Mouse (Mus musculus): ENCODE measurements around the gene Lrrtm3. TPM values are rescaled to one million over a fixed set of nuclear protein-coding genes. Genes with fewer than 3 reads are reported as not detected.

The Lrrtm3 gene
- total and polyA plus RNA-seq, 3 experiments, result not detected

- peaks cover 2% of the 10 kb centered on the region for H3K9me3 ChIP-seq (replicated peaks)
- ATAC-seq (ENCODE audit: extremely low read depth, insufficient number of reproducible peaks, low FRiP score, poor library complexity, severe bottlenecking) (no peak), DNase-seq (ENCODE audit: low spot score) (no peak)
- H3K27me3 ChIP-seq (ENCODE audit: insufficient read depth, low read length), result no peaks in the 10 kb centered on the region
- no peaks in the 10 kb centered on the region for H3K4me1 ChIP-seq (ENCODE audit: insufficient read depth, low read depth, low read length)
- H3K36me3 ChIP-seq (replicated peaks), result no peaks in the 10 kb centered on the region
- H3K4me3 ChIP-seq (ENCODE audit: low read depth, low read length), result no peak overlapping the region
- TF ChIP-seq CTCF (IDR thresholded peaks at IDR 0.05; ENCODE audit: low read depth, low read length), result no peak
- no peak for TF ChIP-seq POLR2AphosphoS5 (IDR thresholded peaks at IDR 0.05; ENCODE audit: insufficient replicate concordance, low read depth, low read length)
- TF ChIP-seq GATA1 (IDR thresholded peaks at IDR 0.05; ENCODE audit: borderline replicate concordance, low read length), result no peak
- no peak for TF ChIP-seq TAL1 (conservative IDR thresholded peaks at IDR 0.05; ENCODE audit: low read depth, low read length)
These were observed 181.2 kb downstream of the Lrrtm3 start for GRCm38 (mm10) chr10:63908878-63909277.

GRCm38 (mm10) chr10:63899891-63900290 is 190.2 kb downstream of the Lrrtm3 start:
- H3K4me1 ChIP-seq (ENCODE audit: insufficient read depth, low read depth, low read length), result no peaks in the 10 kb centered on the region
- no peaks in the 10 kb centered on the region for H3K27me3 ChIP-seq (ENCODE audit: insufficient read depth, low read length)
- H3K4me3 ChIP-seq (ENCODE audit: low read depth, low read length), result no peak overlapping the region
- H3K9me3 ChIP-seq (replicated peaks), result 0 out of 2 replicates have a peak, but pooled peaks cover 2% of the 10 kb centered on the region
- H3K36me3 ChIP-seq (replicated peaks), result no peaks in the 10 kb centered on the region
- DNase-seq (ENCODE audit: low spot score) (no peak), ATAC-seq (ENCODE audit: extremely low read depth, insufficient number of reproducible peaks, low FRiP score, poor library complexity, severe bottlenecking) (no peak)
- no peak for TF ChIP-seq POLR2AphosphoS5 (IDR thresholded peaks at IDR 0.05; ENCODE audit: insufficient replicate concordance, low read depth, low read length)
- TF ChIP-seq TAL1 (conservative IDR thresholded peaks at IDR 0.05; ENCODE audit: low read depth, low read length), result no peak

- Histone ChIP-seq H3K4me1 (ENCODE audit: insufficient read depth, low read depth, low read length) (no peaks in the 10 kb centered on the region), H3K36me3 (replicated peaks) (no peaks in the 10 kb centered on the region), H3K27me3 (ENCODE audit: insufficient read depth, low read length) (no peaks in the 10 kb centered on the region), H3K4me3 (ENCODE audit: low read depth, low read length) (no peak overlapping the region), H3K9me3 (replicated peaks) (no peaks in the 10 kb centered on the region)
- ATAC-seq (ENCODE audit: extremely low read depth, insufficient number of reproducible peaks, low FRiP score, poor library complexity, severe bottlenecking) (no peak), DNase-seq (ENCODE audit: low spot score) (no peak)
- TF ChIP-seq GATA2 (IDR thresholded peaks at IDR 0.05; ENCODE audit: borderline replicate concordance, low read depth, low read length) (no peak), CTCF (IDR thresholded peaks at IDR 0.05; ENCODE audit: low read depth, low read length) (no peak), POLR2AphosphoS5 (IDR thresholded peaks at IDR 0.05; ENCODE audit: insufficient replicate concordance, low read depth, low read length) (no peak), GATA1 (IDR thresholded peaks at IDR 0.05; ENCODE audit: borderline replicate concordance, low read length) (no peak), TAL1 (conservative IDR thresholded peaks at IDR 0.05; ENCODE audit: low read depth, low read length) (no peak)
These were observed 195.5 kb downstream of the Lrrtm3 start for GRCm38 (mm10) chr10:63894612-63895011.

- Histone ChIP-seq H3K4me3 (ENCODE audit: low read depth, low read length) (no peak overlapping the region), H3K27me3 (ENCODE audit: insufficient read depth, low read length) (no peaks in the 10 kb centered on the region), H3K36me3 (replicated peaks) (no peaks in the 10 kb centered on the region), H3K4me1 (ENCODE audit: insufficient read depth, low read depth, low read length) (no peaks in the 10 kb centered on the region), H3K9me3 (replicated peaks) (peaks cover 6% of the 10 kb centered on the region)
- DNase-seq (ENCODE audit: low spot score), result no peak
- no peak for ATAC-seq (ENCODE audit: extremely low read depth, insufficient number of reproducible peaks, low FRiP score, poor library complexity, severe bottlenecking)
- TF ChIP-seq GATA2 (IDR thresholded peaks at IDR 0.05; ENCODE audit: borderline replicate concordance, low read depth, low read length) (no peak), CTCF (IDR thresholded peaks at IDR 0.05; ENCODE audit: low read depth, low read length) (no peak), POLR2AphosphoS5 (IDR thresholded peaks at IDR 0.05; ENCODE audit: insufficient replicate concordance, low read depth, low read length) (no peak), TAL1 (conservative IDR thresholded peaks at IDR 0.05; ENCODE audit: low read depth, low read length) (no peak), GATA1 (IDR thresholded peaks at IDR 0.05; ENCODE audit: borderline replicate concordance, low read length) (no peak)
These were observed 203.5 kb downstream of the Lrrtm3 start for GRCm38 (mm10) chr10:63886449-63887088.

GRCm38 (mm10) chr10:63880462-63880903 is 209.6 kb downstream of the Lrrtm3 start:
- DNase-seq (ENCODE audit: low spot score), result no peak
- H3K27me3 ChIP-seq (ENCODE audit: insufficient read depth, low read length), result no peaks in the 10 kb centered on the region
- ATAC-seq (ENCODE audit: extremely low read depth, insufficient number of reproducible peaks, low FRiP score, poor library complexity, severe bottlenecking), result no peak
- H3K4me1 ChIP-seq (ENCODE audit: insufficient read depth, low read depth, low read length), result no peaks in the 10 kb centered on the region
- 0 out of 2 replicates have a peak, but pooled peaks cover 2% of the 10 kb centered on the region for H3K9me3 ChIP-seq (replicated peaks)
- no peaks in the 10 kb centered on the region for H3K36me3 ChIP-seq (replicated peaks)
- H3K4me3 ChIP-seq (ENCODE audit: low read depth, low read length), result no peak overlapping the region
- TF ChIP-seq GATA2 (IDR thresholded peaks at IDR 0.05; ENCODE audit: borderline replicate concordance, low read depth, low read length), result no peak
- no peak for TF ChIP-seq TAL1 (conservative IDR thresholded peaks at IDR 0.05; ENCODE audit: low read depth, low read length)
- TF ChIP-seq CTCF (IDR thresholded peaks at IDR 0.05; ENCODE audit: low read depth, low read length), result no peak
- no peak for TF ChIP-seq GATA1 (IDR thresholded peaks at IDR 0.05; ENCODE audit: borderline replicate concordance, low read length)
- no peak for TF ChIP-seq POLR2AphosphoS5 (IDR thresholded peaks at IDR 0.05; ENCODE audit: insufficient replicate concordance, low read depth, low read length)

Other genes starting within 250 kb of the Lrrtm3 start
- not detected in 2 replicates for gene Gm10118, start 162.8 kb downstream of the Lrrtm3 start, total RNA-seq (2014; fragmentation: Nextera tagmentation)
- gene Gm10118, start 162.8 kb downstream of the Lrrtm3 start, total RNA-seq (2017), result 0.05 TPM in 1 of 2 replicates, not detected in the other
- not detected in 2 replicates for gene Gm10118, start 162.8 kb downstream of the Lrrtm3 start, polyA plus RNA-seq (2012)